Mouse (Mus musculus) bone marrow, adult 2 months (tissue): ENCODE measurements around the gene Lamtor5. TPM values are rescaled to one million over a fixed set of nuclear protein-coding genes. Genes with fewer than 3 reads are reported as not detected.
"Not testable (repeated sequence)": the region's sequence is repeated elsewhere in the genome, so short reads cannot be mapped to it uniquely, and the experiment has no call there.

ENCODE experiments used
- H3K27ac ChIP-seq: fragments of 200-500 bp; 2 replicates; pipeline ENCODE4 v1.5.1; 2012; ENCODE audit warnings: low read depth, mild to moderate bottlenecking, control low read depth, inconsistent platforms, low read length; ENCODE audit not compliant: control insufficient read depth, poor library complexity, insufficient read depth
- H3K4me1 ChIP-seq: fragments of 200-500 bp; 2 replicates; pipeline ENCODE4 v1.6.1; 2011; ENCODE audit warnings: low read length; ENCODE audit not compliant: control insufficient read depth, insufficient read depth
- H3K4me3 ChIP-seq: fragments of 200-500 bp; replicated peaks from 2 replicates; pipeline ENCODE3; 2011; ENCODE audit warnings: mild to moderate bottlenecking, low read depth, low read length, control low read depth; ENCODE audit not compliant: control insufficient read depth
- CTCF ChIP-seq: fragments of 200-500 bp; IDR thresholded peaks from 2 replicates; pipeline ENCODE4 v1.5.1; 2011; ENCODE audit warnings: low read length, control low read depth; ENCODE audit not compliant: control insufficient read depth, insufficient read depth
- POLR2A ChIP-seq: fragments of 200-500 bp; IDR thresholded peaks from 2 replicates; pipeline ENCODE4 v1.6.1; 2011; ENCODE audit warnings: low read depth, mild to moderate bottlenecking, control low read depth, low read length, borderline replicate concordance; ENCODE audit not compliant: control insufficient read depth
- WGBS: fragments of 180-500 bp; shearing (Covaris S2); methylation state at CpG from one replicate; pipeline ENCODE4 v1.1.7; 2018; 5-methylcytosine and 5-hydroxymethylcytosine counted together
- polyA plus RNA-seq: library from polyadenylated mRNA; stranded (reverse); fragments of >200 nt; gene quantifications from 2 replicates; pipeline ENCODE4 v1.2.4, GENCODE M21; 2011; ENCODE audit warnings: low replicate concordance; ENCODE audit not compliant: missing spikeins, insufficient read depth, insufficient read length

Gene Lamtor5
- polyA plus RNA-seq, 1 experiment = 57.7 TPM

DNA sequence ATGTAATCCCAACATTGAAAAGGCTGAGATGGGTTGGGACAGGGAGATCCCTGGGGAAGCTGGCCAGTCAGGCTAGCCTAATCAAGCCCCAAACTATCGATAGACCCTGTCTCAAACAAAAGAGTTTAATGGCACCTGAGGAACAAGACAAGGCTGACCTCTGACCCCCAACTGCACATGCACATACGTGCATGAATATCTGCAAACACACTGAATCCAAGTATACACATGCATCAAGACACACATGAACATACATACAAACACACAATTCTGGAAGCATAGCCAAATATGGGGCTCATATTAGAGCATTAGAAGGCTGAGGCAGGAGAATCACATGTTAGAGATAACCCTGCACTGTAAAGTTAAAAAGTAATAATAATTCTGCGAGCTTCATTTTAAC lies 2.0 kb upstream of the Lamtor5 start:
- 81% methylated on average over 3 of the region's 3 CpGs for WGBS
- Histone ChIP-seq H3K4me3 (no peak overlapping the region), H3K4me1 (no peaks in the 10 kb centered on the region), H3K27ac (no peak overlapping the region)
- TF ChIP-seq POLR2A (no peak), CTCF (no peak)

- no peak for TF ChIP-seq POLR2A
- no peak for TF ChIP-seq CTCF
- no peak overlapping the region for H3K4me3 ChIP-seq
- 66% methylated on average over 2 of the region's 2 CpGs for WGBS
- H3K27ac ChIP-seq = no peak overlapping the region
- no peaks in the 10 kb centered on the region for H3K4me1 ChIP-seq
These were observed 7.5 kb downstream of the Lamtor5 start for GRCm38 (mm10) chr3:107286123-107286522.

DNA sequence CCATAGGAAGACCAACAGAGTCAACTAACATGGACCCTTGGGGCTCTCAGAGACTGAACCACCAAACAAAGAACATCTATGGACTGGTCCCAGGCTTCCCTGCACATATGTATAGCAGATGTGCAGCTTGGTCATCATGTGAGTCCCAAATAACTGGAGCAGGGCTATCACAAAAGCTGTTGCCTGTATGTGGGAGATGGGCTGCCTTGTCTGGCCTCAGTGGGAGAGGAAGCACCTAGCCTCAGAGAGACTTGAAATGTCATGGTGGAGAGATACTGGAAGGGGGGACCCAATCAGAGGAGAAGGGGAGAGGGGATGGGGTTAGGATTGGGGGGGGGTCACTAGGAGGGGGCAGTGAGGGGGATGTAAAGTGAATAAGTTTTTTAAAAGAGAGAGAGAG lies 8.7 kb downstream of the Lamtor5 start:
- TF ChIP-seq POLR2A (no peak), CTCF (no peak)
- no peak overlapping the region for H3K27ac ChIP-seq
- H3K4me1 ChIP-seq = no peaks in the 10 kb centered on the region
- no peak overlapping the region for H3K4me3 ChIP-seq

DNA sequence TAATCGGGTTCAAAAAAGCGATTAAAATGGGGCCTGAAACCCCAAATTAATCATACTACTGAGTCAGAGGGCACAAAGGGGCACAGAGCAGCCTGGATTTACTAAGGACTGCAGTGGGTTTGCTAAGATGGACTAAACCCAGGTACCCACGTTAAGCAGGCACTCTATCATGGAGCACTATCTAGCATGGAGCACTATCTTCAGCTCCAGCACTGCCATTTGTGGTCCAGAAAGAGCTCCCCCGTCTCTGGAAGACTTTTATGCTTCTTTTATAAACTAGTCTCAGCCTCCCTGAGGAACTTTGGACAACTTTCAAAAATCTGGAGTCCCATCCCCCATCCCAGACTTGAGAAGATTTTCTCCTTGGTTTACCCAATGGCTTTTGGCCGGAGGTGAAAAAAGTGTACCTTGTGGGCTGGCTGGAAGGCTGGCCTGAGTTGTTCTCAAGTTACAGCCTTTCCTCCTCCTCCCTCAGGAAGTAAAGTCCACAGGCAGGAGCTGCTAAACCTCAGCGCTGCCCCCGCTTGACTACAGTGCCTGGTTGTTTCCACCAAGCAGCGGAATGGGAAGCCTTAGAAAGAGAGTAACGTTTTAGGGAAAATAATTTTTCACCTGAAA lies 12.2 kb downstream of the Lamtor5 start, which contains the start of gene Slc16a4:
TSS of gene Slc16a4 (plus strand) at position 467 of the 618 bp plus-strand sequence.
- TF ChIP-seq CTCF (no peak), POLR2A (no peak)
- 30% methylated on average over 9 of the region's 9 CpGs for WGBS
- Histone ChIP-seq H3K4me3 (no peak within 1 kb of the TSS), H3K4me1 (no peaks in the 10 kb centered on the region), H3K27ac (no peak within 1 kb of the TSS)

GRCm38 (mm10) chr3:107295672-107296360 lies 17.2 kb downstream of the Lamtor5 start:
- H3K4me3 ChIP-seq = no peak overlapping the region
- 79% methylated on average over 5 of the region's 5 CpGs for WGBS

GRCm38 (mm10) chr3:107296917-107297316 lies 18.3 kb downstream of the Lamtor5 start:
- H3K4me3 ChIP-seq, H3K4me1 ChIP-seq, H3K27ac ChIP-seq: not testable (repeated sequence)
- 91% methylated on average over 4 of the region's 4 CpGs for WGBS

More at GRCm38 (mm10) chr3:107295672-107296360, 17.2 kb downstream of the Lamtor5 start:
- no peak overlapping the region for H3K27ac ChIP-seq
- TF ChIP-seq POLR2A (no peak), CTCF (no peak)
- no peaks in the 10 kb centered on the region for H3K4me1 ChIP-seq

- H3K27ac ChIP-seq = no peak overlapping the region
- no peak for TF ChIP-seq POLR2A
- TF ChIP-seq CTCF = no peak
- WGBS = 92% methylated on average over 3 of the region's 3 CpGs
- H3K4me3 ChIP-seq = no peak overlapping the region
- no peaks in the 10 kb centered on the region for H3K4me1 ChIP-seq
These were observed 38.7 kb downstream of the Lamtor5 start for GRCm38 (mm10) chr3:107317338-107317737.

GRCm38 (mm10) chr3:107321141-107321540 lies 42.5 kb downstream of the Lamtor5 start:
- no peak overlapping the region for H3K4me3 ChIP-seq
- H3K27ac ChIP-seq = no peak overlapping the region
- TF ChIP-seq CTCF (no peak), POLR2A (no peak)
- no peaks in the 10 kb centered on the region for H3K4me1 ChIP-seq
- 92% methylated on average over 2 of the region's 2 CpGs for WGBS

DNA sequence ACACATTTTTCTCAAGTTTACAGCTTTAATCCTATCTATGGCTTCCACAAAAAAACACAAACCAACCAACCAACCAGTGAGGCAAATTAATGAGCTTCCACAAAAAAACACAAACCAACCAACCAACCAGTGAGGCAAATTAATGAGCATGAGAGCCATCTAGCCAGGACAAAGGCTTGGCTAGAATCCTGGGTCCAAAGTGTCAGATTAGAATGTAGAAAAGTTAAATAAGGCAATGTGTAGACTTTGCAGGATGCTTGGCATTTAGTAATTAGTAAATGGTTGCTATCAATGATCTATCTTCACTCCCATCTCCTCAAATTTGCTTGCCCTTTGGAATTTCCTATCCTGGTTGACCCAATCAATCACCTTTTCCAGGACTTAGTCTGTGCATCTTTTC lies 43.1 kb downstream of the Lamtor5 start:
- Histone ChIP-seq H3K4me3 (no peak overlapping the region), H3K4me1 (no peaks in the 10 kb centered on the region), H3K27ac (no peak overlapping the region)
- TF ChIP-seq POLR2A (no peak), CTCF (no peak)
